Mouse (Mus musculus): Measurements from ENCODE around the gene Plxnb2.

The Plxnb2 gene

DNA sequence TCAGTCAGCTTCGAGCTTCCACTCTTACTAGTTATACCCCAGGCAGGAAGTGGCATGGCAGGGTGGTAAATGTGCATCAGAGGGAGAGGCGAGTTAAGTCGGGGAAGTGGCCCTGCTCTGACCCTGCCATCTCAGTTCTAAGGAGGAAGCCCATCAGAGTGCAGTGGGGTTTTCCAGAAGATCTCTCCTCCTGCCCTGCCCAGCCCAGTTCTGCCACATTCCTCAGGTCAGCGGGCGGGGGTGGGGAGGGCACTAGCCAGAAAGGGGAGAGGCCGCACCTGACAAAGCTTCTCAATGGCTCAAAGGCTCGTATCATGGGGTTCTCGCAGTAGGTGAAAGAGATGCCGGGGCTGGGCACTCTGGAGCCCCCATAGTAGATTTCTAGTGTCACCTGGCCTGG is 19.2 kb downstream of the Plxnb2 start:
- in situ Hi-C loops (cut with MboI; ENCODE audit: low pct_unique_long_range_greater_than_20kb in 1 of 2, low sequenced_read_pairs in 2 of 2, unreplicated experiment in 1 of 2), result no loop called here

DNA sequence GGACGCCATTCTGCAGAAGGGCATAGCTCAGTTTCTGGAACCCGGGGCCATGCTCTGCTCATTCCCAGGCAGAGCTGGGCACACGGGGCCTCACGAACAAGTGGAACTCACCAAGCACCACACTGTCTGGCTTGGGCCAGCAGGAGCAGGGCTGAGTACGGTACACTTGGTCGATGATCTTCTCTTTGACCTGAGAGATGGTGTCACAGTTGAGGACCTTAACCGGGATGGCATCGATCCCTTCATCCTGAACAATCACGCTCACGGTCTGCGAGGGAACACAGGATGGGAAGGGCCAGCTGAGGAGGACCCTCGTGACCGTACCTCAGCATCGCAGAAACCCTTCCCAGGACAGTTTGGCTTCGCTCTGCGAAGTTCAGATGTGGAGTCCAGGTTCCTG is 22.1 kb downstream of the Plxnb2 start:
- in situ Hi-C loops (cut with MboI; ENCODE audit: low pct_unique_long_range_greater_than_20kb in 1 of 2, low sequenced_read_pairs in 2 of 2, unreplicated experiment in 1 of 2), result no loop called here

DNA sequence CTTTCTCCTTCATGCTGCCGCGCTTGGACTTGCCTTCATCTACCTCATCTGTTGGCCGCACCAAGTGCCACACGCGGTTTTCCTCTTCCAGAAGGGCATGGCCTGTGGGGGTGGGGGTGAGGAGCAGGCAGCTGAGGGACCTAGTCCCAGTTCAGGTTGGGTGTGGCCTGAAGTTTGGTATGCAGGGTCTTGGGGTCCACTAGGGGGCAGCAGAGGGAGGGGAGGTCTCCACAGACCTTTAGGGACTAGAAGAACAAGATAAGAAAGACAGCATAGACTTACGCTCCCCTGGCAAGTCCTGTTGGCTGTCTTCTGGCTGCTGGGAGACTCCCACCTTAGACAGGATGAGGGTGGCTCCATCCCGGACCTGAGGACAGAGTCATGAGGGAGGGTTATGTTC is 22.6 kb downstream of the Plxnb2 start:
- in situ Hi-C loops (cut with MboI; ENCODE audit: low pct_unique_long_range_greater_than_20kb in 1 of 2, low sequenced_read_pairs in 2 of 2, unreplicated experiment in 1 of 2), result no loop called here

DNA sequence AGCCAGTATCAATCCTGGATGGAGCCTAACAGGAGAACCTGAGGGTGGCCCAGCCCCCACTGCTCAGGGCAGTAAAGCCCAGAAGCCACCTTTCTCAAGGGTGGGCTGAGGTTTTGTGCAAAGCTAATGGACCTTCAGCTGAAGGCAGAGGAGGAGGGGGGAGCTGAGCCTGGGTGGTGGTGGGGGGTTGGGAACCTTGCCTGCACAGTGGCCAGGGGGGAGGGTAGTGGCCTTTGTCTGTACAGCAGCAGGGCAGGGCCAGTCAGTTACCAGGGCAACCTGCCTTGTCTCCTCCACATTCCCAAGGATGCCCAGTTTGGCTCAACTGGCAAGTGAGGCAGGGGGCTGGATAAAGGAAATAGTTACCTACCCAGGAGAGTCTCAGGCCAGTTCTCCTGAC is 28.3 kb downstream of the Plxnb2 start:
- in situ Hi-C loops (cut with MboI; ENCODE audit: low pct_unique_long_range_greater_than_20kb in 1 of 2, low sequenced_read_pairs in 2 of 2, unreplicated experiment in 1 of 2), result no loop called here

DNA sequence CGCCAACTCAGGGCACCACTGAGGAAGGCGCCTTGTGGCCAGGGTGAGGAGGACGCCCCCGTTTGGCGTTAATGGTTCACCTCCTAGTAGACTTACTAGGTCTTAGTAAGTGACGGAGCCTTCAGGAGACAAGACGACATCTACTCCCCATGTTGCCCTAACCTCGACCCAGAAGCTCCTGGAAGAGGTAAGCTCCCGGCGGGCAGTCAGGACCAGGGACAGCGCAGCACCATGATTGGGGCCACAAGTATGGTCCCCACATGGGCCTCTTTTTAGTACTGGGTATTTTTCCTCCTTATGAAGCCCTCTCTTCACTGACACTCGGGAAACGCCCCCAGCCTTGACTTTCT is 30.6 kb downstream of the Plxnb2 start:
- in situ Hi-C loops (cut with MboI; ENCODE audit: low pct_unique_long_range_greater_than_20kb in 1 of 2, low sequenced_read_pairs in 2 of 2, unreplicated experiment in 1 of 2), result no loop called here

DNA sequence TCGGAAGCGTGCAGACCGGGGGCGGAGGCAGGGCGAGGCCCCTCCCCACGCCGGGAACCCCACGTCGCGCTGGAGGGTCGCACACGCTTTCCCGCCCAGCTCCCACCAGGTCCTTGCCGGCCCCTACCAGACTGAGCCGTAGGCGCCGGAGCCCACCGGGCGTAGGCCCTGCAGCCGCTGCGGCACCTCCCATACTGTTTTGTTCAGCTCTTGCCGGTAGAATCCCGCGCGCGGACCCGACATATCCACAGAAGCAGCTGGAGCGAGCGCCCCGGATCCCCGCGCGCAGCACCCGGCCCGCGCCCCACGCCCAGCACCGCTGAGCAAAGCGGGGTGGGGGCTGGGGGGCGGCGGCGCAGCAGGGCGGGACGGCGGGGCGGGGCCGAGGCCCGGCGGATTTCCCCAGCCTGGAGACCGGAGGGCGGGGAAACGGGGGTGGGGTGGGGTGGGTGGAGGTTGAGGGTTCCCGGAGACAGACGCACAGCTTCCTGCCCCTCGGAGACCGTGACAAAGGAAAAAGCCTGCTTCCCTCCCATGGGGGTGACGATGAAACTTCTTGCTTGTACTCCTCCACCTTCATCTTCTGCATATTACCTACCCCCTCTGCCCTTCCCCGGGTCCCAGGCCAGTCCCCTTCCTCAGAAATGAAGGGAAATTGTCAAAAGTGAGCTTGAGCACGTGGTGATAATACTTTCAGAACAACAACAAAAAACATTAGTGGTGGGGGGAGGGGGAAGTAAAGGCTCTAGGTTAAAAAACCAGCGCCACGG is 31.1 kb downstream of the Plxnb2 start, which contains the start of gene Mapk11:
TSS of gene Mapk11 (minus strand) at position 358 of the 770 bp plus-strand sequence.
- in situ Hi-C loops (cut with MboI; ENCODE audit: low pct_unique_long_range_greater_than_20kb in 1 of 2, low sequenced_read_pairs in 2 of 2, unreplicated experiment in 1 of 2), result no loop called here

DNA sequence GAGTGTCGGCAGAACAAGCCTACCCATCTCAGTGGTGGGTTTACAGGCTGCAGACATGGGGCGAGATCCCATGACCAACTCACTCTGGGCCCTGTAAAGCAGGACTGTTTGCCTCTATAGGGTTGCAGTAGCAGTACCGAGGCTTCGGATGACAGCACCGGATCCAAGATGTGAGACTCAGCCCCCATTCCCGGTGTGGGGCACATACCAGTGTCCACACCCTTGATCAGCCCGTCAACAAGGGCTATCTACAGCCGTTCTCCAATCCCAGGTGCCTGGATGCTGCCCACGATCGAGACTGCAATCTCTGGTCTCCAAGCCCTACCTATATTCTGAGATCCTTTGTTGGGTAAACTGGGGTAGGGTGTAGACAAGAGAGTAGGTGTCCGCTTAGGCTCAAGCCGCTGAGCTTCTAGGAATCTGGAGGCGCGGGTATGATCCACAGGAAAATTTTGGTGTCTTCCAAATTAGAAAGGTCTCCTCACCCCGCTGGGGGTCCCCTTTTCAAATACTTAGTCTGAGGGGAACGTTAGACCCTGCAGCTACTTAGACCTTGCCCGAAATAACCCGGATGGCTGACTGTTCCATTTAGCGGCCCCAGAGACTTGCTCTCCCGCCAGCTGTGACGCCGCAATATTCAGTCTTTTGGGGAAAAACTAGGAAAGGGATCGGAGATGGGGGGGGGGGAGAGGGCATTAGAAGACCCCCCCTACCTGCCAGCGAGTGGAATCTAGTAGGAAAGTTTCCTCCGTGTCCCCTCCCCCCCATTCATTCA is 31.9 kb downstream of the Plxnb2 start:
- in situ Hi-C loops (cut with MboI; ENCODE audit: low pct_unique_long_range_greater_than_20kb in 1 of 2, low sequenced_read_pairs in 2 of 2, unreplicated experiment in 1 of 2), result no loop called here

DNA sequence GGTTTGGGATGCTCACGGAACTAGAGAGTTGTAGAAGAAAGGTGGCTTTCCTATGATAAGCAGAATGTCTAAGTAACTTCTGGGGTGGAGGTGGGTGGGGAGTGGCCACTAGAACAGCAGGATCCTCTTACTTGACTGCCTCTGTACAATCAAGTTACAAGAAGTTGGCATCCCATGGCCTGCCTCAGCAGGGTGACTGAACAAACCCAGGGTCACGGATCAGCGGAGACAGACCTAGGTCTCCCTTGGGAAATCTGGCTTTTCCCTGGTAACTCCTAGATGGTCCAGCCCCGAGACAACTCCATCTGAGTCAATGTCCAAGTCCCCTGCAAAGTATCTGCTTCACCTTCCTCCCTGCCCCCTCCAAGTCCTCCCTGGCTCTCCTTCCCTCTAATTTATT is 32.7 kb downstream of the Plxnb2 start:
- in situ Hi-C loops (cut with MboI; ENCODE audit: low pct_unique_long_range_greater_than_20kb in 1 of 2, low sequenced_read_pairs in 2 of 2, unreplicated experiment in 1 of 2), result no loop called here

DNA sequence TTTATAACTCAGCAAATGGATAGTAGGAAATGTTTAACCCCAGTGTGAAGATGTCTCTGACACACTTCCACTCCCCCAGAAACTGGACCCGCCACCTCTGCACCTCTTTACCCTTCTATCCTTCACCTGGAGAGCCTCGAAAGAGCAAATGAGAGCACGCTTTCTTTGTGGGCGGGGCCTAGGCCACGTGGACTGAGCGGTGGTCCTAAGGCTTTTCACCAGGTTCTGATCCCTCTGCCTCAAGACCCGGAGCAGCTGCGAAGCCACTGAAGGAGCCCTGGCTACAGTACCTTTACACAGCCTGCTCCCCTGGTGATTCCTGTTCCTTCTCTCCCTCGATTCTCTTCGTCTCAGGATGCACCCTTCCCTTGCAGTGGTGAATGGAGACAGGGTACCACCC is 33.1 kb downstream of the Plxnb2 start:
- in situ Hi-C loops (cut with MboI; ENCODE audit: low pct_unique_long_range_greater_than_20kb in 1 of 2, low sequenced_read_pairs in 2 of 2, unreplicated experiment in 1 of 2), result no loop called here

DNA sequence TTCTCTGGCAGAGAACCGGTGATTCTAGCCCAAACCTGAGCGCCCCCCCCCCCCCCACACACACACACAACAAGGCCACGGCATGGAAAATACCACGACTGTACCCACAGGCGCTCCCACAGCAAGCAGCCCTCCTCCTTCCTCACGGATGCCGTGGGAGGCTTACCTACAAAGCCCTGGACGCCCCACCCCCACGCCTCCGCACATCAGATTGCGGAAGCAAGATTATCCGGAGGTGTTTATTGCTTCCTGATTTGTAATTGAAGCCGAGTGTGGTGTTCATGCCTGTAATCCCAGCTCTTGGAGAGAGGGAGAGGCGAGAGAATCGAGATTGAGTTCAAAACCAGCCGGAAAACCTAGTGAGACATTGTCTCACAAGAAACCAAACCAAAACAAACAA is 33.6 kb downstream of the Plxnb2 start:
- in situ Hi-C loops (cut with MboI; ENCODE audit: low pct_unique_long_range_greater_than_20kb in 1 of 2, low sequenced_read_pairs in 2 of 2, unreplicated experiment in 1 of 2), result no loop called here

DNA sequence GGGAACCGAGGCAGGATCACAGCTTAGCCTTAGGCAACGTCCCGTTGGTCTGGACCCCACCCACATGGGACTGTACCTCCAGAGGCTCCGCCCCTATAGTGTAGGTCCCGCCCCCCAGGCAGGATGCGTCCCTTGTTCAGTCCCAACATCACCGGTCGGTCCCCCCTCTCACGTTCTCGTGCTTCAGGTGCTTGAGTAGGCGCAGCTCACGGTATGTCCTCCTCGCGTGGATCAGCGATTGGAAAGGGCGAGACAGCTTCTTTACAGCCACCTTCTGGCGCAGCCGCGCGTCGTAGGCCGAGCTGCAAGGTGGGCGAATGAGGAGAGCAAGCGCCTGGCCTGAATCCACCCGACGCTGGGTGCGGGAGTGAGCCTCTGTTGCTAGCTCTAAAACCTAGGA is 34.1 kb downstream of the Plxnb2 start:
- in situ Hi-C loops (cut with MboI; ENCODE audit: low pct_unique_long_range_greater_than_20kb in 1 of 2, low sequenced_read_pairs in 2 of 2, unreplicated experiment in 1 of 2), result no loop called here

DNA sequence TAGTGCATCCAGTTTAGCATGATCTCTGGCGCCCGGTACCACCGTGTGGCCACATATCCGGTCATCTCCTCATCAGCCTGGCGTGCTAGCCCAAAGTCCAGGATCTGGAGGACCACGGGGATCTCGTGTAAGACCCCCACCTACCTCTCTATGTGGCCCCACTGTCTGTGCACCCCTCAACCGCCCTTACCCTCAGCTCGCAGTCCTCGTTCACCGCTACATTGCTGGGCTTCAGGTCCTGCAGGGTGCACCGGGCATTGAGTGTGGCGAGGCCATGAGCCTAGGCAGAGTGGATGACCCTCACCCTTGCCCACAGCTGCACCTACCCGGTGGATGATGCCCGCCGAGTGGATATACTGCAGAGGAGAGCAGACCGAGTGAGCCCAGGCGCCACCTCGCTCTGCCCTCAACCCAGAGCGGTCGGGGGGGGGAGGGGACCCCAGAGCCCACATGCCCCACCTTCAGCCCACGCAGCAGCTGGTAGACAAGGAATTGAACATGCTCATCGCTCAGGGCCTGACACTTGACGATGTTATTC is 34.7 kb downstream of the Plxnb2 start:
- in situ Hi-C loops (cut with MboI; ENCODE audit: low pct_unique_long_range_greater_than_20kb in 1 of 2, low sequenced_read_pairs in 2 of 2, unreplicated experiment in 1 of 2), result no loop called here

DNA sequence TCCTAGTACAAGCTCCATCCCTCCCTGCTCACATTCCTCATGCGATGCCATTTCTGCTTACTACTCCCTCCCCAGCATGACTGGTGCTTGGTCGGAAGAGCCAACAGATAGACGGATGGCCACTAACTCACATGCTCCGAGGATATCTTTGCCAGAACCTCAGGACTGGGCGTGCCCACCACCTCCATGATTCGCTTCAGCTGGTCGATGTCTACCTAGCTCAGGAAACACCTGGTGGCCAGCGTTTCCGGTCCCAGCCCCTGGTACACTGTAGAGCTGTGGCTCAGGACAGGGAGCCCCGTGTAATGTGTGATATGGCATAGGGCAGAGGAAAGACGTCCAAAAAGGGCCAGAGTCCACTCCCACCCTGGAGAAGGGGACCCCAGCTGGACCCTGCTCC is 35.6 kb downstream of the Plxnb2 start:
- in situ Hi-C loops (cut with MboI; ENCODE audit: low pct_unique_long_range_greater_than_20kb in 1 of 2, low sequenced_read_pairs in 2 of 2, unreplicated experiment in 1 of 2), result no loop called here

DNA sequence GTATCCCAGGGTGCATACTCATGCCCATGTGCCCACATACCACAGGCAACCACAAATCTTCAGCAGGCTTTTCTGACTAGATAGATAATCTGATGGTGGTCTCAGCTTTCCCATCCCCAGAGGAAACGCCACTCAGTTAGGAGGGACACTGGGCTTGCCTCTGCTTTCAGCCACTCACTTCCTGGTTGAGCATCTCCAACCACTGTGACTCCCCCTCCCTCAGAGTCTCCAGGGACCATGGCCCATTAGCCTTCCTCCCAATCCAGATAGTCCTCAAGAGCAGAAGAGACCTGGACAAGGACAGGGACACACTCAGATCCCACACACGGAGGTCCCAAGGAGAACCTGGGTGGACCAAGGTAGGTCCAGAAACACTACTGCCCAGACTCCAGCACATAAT is 37.5 kb downstream of the Plxnb2 start:
- in situ Hi-C loops (cut with MboI; ENCODE audit: low pct_unique_long_range_greater_than_20kb in 1 of 2, low sequenced_read_pairs in 2 of 2, unreplicated experiment in 1 of 2), result no loop called here

DNA sequence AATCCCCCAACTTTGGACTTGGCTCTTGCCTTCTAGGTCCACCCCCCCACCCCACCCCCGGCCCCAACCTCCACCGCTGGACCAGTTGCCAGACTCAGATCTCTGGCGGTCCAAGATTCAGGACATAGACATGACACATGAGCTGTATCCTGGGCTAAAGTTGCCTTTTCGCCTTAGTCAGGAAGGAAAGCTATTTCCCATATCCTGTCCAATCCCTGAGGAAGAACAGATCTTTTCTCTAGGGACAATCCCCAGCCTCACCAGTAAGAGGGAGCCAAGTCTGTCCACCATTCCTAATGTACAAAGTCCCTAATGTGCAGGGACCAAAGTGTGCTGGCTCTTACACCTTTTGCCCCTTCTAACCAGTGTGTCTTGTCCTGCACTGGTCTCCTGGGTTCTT is 38.7 kb downstream of the Plxnb2 start:
- in situ Hi-C loops (cut with MboI; ENCODE audit: low pct_unique_long_range_greater_than_20kb in 1 of 2, low sequenced_read_pairs in 2 of 2, unreplicated experiment in 1 of 2), result no loop called here

DNA sequence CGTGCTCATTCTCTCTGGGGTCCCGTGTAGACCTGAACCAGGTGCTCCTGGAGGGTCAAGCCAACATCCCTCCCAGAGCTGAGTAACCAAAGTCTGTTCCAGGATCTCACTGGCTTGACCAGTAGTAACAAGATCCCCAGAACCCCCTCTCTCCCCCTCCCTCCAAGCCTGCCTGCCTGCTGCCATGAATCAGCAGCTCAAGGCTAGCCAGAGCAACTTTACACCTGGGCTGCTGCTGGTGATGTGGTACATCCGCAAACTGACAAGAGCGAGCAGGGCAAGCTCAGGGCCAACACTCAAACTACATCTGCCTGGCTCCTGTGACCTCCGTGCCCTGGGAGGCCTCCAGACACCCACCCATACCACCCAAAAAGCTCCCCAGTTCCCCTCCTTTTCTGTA is 39.1 kb downstream of the Plxnb2 start:
- in situ Hi-C loops (cut with MboI; ENCODE audit: low pct_unique_long_range_greater_than_20kb in 1 of 2, low sequenced_read_pairs in 2 of 2, unreplicated experiment in 1 of 2), result no loop called here

DNA sequence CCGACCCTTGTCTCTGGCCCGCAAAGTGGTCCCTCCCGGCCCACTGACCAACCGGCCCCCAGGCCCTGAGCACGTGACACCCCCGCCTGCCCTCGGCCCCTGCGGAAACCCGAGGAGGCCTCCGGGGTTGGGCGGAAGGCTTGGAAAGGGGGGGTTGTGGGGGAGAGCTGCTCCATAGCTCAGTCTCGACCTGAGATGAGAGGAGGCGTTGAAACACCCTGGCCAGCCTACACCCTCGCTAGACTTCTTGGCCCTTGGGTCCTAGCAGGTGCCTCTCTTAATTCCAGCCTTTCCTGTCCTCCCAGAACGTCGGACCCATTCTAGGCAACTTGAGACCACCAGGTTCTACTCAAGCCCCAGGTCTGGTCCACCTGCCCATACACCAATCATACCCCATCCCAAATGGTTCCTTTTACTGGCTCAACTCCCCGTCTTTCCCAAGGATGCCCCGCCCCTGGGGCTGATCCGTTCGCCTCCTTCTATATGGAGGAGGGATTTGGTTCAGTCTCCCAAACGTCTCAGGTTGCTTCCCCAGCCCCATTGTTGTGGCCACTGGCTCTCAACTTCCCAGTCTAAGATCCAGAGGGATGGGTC is 39.8 kb downstream of the Plxnb2 start, which contains the start of gene Mapk12:
TSS of gene Mapk12 (minus strand) at position 45 of the 594 bp plus-strand sequence.
- in situ Hi-C loops (cut with MboI; ENCODE audit: low pct_unique_long_range_greater_than_20kb in 1 of 2, low sequenced_read_pairs in 2 of 2, unreplicated experiment in 1 of 2), result no loop called here

DNA sequence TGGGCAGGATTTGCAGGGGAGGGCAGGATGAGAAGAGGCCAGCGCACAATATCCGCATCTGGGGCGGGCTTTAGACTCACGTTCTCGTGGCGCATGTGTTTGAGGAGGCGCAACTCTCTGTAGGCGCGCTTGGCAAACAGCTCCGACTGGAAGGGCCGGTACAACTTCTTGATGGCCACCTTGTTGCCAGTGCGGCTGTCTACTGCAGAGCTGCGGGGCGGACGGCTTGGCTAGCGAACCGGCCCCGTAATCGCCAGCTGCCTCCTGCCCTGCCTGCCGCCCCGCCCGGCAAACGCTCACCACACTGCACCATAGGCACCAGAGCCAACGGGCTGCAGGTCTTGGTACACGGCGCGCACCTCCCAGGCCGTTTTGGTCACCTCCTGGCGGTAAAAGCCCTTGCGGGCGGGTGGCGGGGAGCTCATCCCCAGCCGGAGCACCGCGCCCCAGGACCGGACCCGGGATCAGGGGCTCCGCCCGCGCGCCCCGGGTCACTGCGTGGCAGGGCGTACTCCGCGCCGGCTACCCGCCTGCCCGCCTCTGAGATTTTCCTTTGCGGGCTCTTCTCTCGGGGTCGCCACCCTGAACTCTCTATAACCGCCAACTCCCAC is 40.4 kb downstream of the Plxnb2 start:
- in situ Hi-C loops (cut with MboI; ENCODE audit: low pct_unique_long_range_greater_than_20kb in 1 of 2, low sequenced_read_pairs in 2 of 2, unreplicated experiment in 1 of 2), result no loop called here

DNA sequence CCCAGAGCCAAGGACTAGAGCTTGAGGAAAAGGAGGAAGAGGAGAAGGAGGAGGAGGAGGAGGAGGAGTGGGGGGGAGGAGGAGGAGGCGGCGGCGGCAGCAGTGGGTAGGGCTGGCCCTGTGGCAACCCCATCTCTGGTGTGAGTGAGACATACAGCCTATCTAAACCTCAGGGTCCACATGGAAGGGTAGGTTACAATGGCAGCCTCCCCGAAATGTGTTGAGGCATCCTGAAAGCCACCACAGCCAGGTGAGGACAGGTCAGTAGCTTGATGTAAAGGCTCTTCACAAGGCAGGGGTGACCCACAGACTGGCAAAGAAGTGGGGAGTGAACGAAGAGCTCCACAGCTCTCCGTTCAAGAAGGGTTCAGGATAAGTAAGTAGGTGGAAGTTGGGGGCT is 42.1 kb downstream of the Plxnb2 start:
- in situ Hi-C loops (cut with MboI; ENCODE audit: low pct_unique_long_range_greater_than_20kb in 1 of 2, low sequenced_read_pairs in 2 of 2, unreplicated experiment in 1 of 2), result no loop called here

Data from mouse embryonic stem cell (cell line).